Mouse (Mus musculus): Measurements from ENCODE around the gene Edem3. TPM values are rescaled to one million over a fixed set of nuclear protein-coding genes. Genes with fewer than 3 reads are reported as not detected.

Gene Edem3
- total and polyA plus RNA-seq, 2 experiments from 2014 or later = 6.6 to 16.5 TPM

- Histone ChIP-seq H3K9ac (replicated peaks; ENCODE audit: low read depth, low read length) (no peak overlapping the region), H3K4me3 (ENCODE audit: low read depth, low read length) (no peak overlapping the region), H3K9me3 (replicated peaks; ENCODE audit: control insufficient read depth, low read length) (no peaks in the 10 kb centered on the region), H3K36me3 (replicated peaks; ENCODE audit: control insufficient read depth, insufficient read depth, low read length) (peaks cover 66% of the 10 kb centered on the region), H3K4me2 (ENCODE audit: low read depth, low read length) (no peak overlapping the region), H3K4me1 (ENCODE audit: control insufficient read depth, insufficient read depth) (no peaks in the 10 kb centered on the region), H3K27ac (ENCODE audit: low read depth) (no peak overlapping the region), H3K27me3 (ENCODE audit: control insufficient read depth, insufficient read depth, low read length) (no peaks in the 10 kb centered on the region)
- no peak for DNase-seq (ENCODE audit: low spot score)
- no peak for TF ChIP-seq CTCF (IDR thresholded peaks at IDR 0.05; ENCODE audit: low read depth)
- TF ChIP-seq EP300 (IDR thresholded peaks at IDR 0.05; ENCODE audit: low read depth) = no peak
- no peak for ATAC-seq (ENCODE audit: insufficient read depth, low read depth)
- 90% methylated on average over 16 of the region's 16 CpGs for WGBS
These were observed 56.3 kb downstream of the Edem3 start for GRCm38 (mm10) chr1:151811456-151811855.

- no peaks in the 10 kb centered on the region for H3K27me3 ChIP-seq (ENCODE audit: control insufficient read depth, insufficient read depth, low read length)
These were observed 57.0 kb downstream of the Edem3 start for GRCm38 (mm10) chr1:151812004-151812712.

DNA sequence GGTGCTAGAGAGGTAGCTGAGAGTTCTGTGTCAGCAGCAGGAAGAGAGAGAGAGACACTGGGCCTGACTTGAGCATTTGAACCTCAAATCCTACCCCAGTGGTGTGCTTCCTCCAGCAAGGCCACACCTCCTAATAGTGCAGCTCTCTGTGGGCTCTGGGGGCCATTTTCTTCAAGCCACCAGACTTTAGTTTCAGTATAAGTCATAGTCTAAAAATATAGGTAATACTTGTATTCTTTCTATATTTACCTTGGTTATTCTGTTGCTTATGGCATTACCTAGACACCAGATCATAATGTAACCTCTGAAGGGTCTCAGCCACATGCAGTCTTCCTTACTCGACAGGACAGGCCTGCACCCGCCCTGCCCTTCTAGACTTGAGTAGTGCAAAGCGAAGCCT lies 60.9 kb downstream of the Edem3 start:
- ATAC-seq (ENCODE audit: insufficient read depth, low read depth) (no peak), DNase-seq (ENCODE audit: low spot score) (no peak)
- H3K9me3 ChIP-seq (replicated peaks; ENCODE audit: control insufficient read depth, low read length) = no peaks in the 10 kb centered on the region
- no peak overlapping the region for H3K27ac ChIP-seq (ENCODE audit: low read depth)
- H3K27me3 ChIP-seq (ENCODE audit: control insufficient read depth, insufficient read depth, low read length) = no peaks in the 10 kb centered on the region
- no peak overlapping the region for H3K4me2 ChIP-seq (ENCODE audit: low read depth, low read length)
- 95% methylated on average over 3 of the region's 3 CpGs for WGBS
- H3K36me3 ChIP-seq (replicated peaks; ENCODE audit: control insufficient read depth, insufficient read depth, low read length) = peaks cover 46% of the 10 kb centered on the region
- no peak overlapping the region for H3K4me3 ChIP-seq (ENCODE audit: low read depth, low read length)
- no peak for TF ChIP-seq CTCF (IDR thresholded peaks at IDR 0.05; ENCODE audit: low read depth)
- TF ChIP-seq EP300 (IDR thresholded peaks at IDR 0.05; ENCODE audit: low read depth) = no peak
- H3K9ac ChIP-seq (replicated peaks; ENCODE audit: low read depth, low read length) = no peak overlapping the region
- no peaks in the 10 kb centered on the region for H3K4me1 ChIP-seq (ENCODE audit: control insufficient read depth, insufficient read depth)

More at GRCm38 (mm10) chr1:151812004-151812712, 57.0 kb downstream of the Edem3 start:
- H3K9me3 ChIP-seq (replicated peaks; ENCODE audit: control insufficient read depth, low read length) = no peaks in the 10 kb centered on the region
- TF ChIP-seq EP300 (IDR thresholded peaks at IDR 0.05; ENCODE audit: low read depth) = no peak
- TF ChIP-seq CTCF (IDR thresholded peaks at IDR 0.05; ENCODE audit: low read depth) = no peak
- peaks cover 59% of the 10 kb centered on the region for H3K36me3 ChIP-seq (replicated peaks; ENCODE audit: control insufficient read depth, insufficient read depth, low read length)
- no peak overlapping the region for H3K4me2 ChIP-seq (ENCODE audit: low read depth, low read length)
- no peak overlapping the region for H3K9ac ChIP-seq (replicated peaks; ENCODE audit: low read depth, low read length)
- no peak overlapping the region for H3K4me3 ChIP-seq (ENCODE audit: low read depth, low read length)
- DNase-seq (ENCODE audit: low spot score) (no peak), ATAC-seq (ENCODE audit: insufficient read depth, low read depth) (no peak)
- no peaks in the 10 kb centered on the region for H3K4me1 ChIP-seq (ENCODE audit: control insufficient read depth, insufficient read depth)
- no peak overlapping the region for H3K27ac ChIP-seq (ENCODE audit: low read depth)
- WGBS = 87% methylated on average over 13 of the region's 13 CpGs

DNA sequence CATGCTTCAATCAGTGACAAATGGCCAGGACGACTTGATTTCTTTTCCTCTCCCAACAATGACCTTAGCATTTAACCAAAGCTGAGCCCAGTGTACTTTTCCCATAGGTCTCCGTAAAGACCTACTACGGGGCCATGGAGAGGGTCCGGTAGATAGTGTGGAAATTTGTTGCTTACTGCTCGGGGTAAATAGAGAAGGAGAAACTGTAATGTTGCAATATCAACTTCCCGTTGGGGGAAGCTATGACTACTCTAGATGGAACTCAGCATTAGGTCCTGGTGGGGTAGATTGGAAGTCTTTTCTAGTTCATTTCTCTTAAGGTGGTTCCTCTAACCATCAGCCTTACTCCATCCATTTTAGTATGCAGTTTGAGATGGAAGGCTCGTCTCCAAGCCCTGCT lies 64.0 kb downstream of the Edem3 start:
- Histone ChIP-seq H3K9ac (replicated peaks; ENCODE audit: low read depth, low read length) (no peak overlapping the region), H3K27me3 (ENCODE audit: control insufficient read depth, insufficient read depth, low read length) (no peaks in the 10 kb centered on the region), H3K4me3 (ENCODE audit: low read depth, low read length) (no peak overlapping the region), H3K4me2 (ENCODE audit: low read depth, low read length) (no peak overlapping the region), H3K27ac (ENCODE audit: low read depth) (no peak overlapping the region), H3K36me3 (replicated peaks; ENCODE audit: control insufficient read depth, insufficient read depth, low read length) (peaks cover 33% of the 10 kb centered on the region), H3K4me1 (ENCODE audit: control insufficient read depth, insufficient read depth) (no peaks in the 10 kb centered on the region), H3K9me3 (replicated peaks; ENCODE audit: control insufficient read depth, low read length) (no peaks in the 10 kb centered on the region)
- TF ChIP-seq CTCF (IDR thresholded peaks at IDR 0.05; ENCODE audit: low read depth) (no peak), EP300 (IDR thresholded peaks at IDR 0.05; ENCODE audit: low read depth) (no peak)
- WGBS = 90% methylated on average over 7 of the region's 7 CpGs
- ATAC-seq (ENCODE audit: insufficient read depth, low read depth) (no peak), DNase-seq (ENCODE audit: low spot score) (no peak)

DNA sequence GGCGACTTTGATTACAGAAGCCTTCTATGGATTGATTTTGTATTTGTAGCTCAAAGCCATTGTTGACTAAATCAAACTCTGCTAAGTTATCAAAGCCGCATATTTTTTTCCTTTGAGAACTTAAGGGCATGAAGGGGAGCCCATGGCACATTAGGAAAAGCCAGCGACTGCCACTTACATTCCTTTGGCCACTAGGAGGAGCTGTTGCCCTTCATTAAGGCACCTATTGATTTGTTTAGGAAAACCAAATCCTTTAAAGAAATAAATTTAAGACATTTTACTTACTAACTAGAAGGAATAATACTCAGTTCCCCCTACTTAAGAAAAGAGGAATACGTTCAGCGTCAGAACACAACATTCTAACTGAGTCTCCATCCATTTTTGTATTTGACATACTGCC lies 65.3 kb downstream of the Edem3 start:
- H3K36me3 ChIP-seq (replicated peaks; ENCODE audit: control insufficient read depth, insufficient read depth, low read length) = peaks cover 24% of the 10 kb centered on the region
- TF ChIP-seq CTCF (IDR thresholded peaks at IDR 0.05; ENCODE audit: low read depth) (peak; percentile 81), EP300 (IDR thresholded peaks at IDR 0.05; ENCODE audit: low read depth) (no peak)
- H3K4me1 ChIP-seq (ENCODE audit: control insufficient read depth, insufficient read depth) = no peaks in the 10 kb centered on the region
- H3K9ac ChIP-seq (replicated peaks; ENCODE audit: low read depth, low read length) = no peak overlapping the region
- no peak overlapping the region for H3K4me2 ChIP-seq (ENCODE audit: low read depth, low read length)
- no peak for ATAC-seq (ENCODE audit: insufficient read depth, low read depth)
- no peaks in the 10 kb centered on the region for H3K9me3 ChIP-seq (replicated peaks; ENCODE audit: control insufficient read depth, low read length)
- peak; percentile 65 for DNase-seq (ENCODE audit: low spot score)
- no peaks in the 10 kb centered on the region for H3K27me3 ChIP-seq (ENCODE audit: control insufficient read depth, insufficient read depth, low read length)
- 24% methylated on average over 5 of the region's 5 CpGs for WGBS
- H3K27ac ChIP-seq (ENCODE audit: low read depth) = no peak overlapping the region
- no peak overlapping the region for H3K4me3 ChIP-seq (ENCODE audit: low read depth, low read length)

DNA sequence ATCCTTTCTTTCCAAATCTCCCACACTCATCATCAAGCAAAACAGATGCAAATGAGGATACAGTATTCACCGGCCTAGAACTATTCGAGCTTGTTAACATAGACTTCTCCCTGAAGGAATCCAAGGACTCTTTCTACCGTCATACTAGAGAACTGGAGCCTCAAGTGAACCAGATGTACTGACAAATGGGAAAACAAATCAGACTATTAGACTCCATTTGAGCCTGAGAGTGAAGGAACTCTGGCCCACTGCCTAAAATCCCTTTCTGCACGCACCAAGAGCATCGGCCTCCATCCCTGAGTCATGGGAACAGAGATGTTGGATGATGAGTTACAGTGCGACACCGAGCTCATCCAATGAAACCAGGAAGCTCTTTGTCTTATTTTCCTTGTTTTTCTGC lies 69.9 kb downstream of the Edem3 start:
- Histone ChIP-seq H3K4me2 (ENCODE audit: low read depth, low read length) (no peak overlapping the region), H3K4me1 (ENCODE audit: control insufficient read depth, insufficient read depth) (no peaks in the 10 kb centered on the region), H3K27ac (ENCODE audit: low read depth) (no peak overlapping the region), H3K27me3 (ENCODE audit: control insufficient read depth, insufficient read depth, low read length) (no peaks in the 10 kb centered on the region), H3K9ac (replicated peaks; ENCODE audit: low read depth, low read length) (no peak overlapping the region), H3K36me3 (replicated peaks; ENCODE audit: control insufficient read depth, insufficient read depth, low read length) (no peaks in the 10 kb centered on the region), H3K4me3 (ENCODE audit: low read depth, low read length) (no peak overlapping the region), H3K9me3 (replicated peaks; ENCODE audit: control insufficient read depth, low read length) (no peaks in the 10 kb centered on the region)
- TF ChIP-seq EP300 (IDR thresholded peaks at IDR 0.05; ENCODE audit: low read depth) (no peak), CTCF (IDR thresholded peaks at IDR 0.05; ENCODE audit: low read depth) (no peak)
- ATAC-seq (ENCODE audit: insufficient read depth, low read depth) (no peak), DNase-seq (ENCODE audit: low spot score) (peak; percentile 18)
- 73% methylated on average over 7 of the region's 7 CpGs for WGBS

All from heart, postnatal 0 days (tissue).